Mouse (Mus musculus) NIH3T3 (cell line): ENCODE results near the gene Sik3.
A peak's percentile ranks its signal among the peaks of the same experiment; 100 is the strongest.

Experiments
- DNase-seq: peaks from one replicate; pipeline ENCODE4 v3.0.0-alpha.2; 2012; ENCODE audit warnings: low read depth

Sik3 gene

GRCm38 (mm10) chr9:46227064-46227614, 214.5 kb downstream of the Sik3 start:
- no peak for DNase-seq

- no peak for DNase-seq
Observed at GRCm38 (mm10) chr9:46228491-46228890, 215.9 kb downstream of the Sik3 start, which contains the start of gene Apoa1. Gene Apoa1, plus strand, starts transcription at chr9:46228580.

GRCm38 (mm10) chr9:46229573-46230449, 217.2 kb downstream of the Sik3 start:
- peak; percentile 82 for DNase-seq

GRCm38 (mm10) chr9:46230450-46230975, 217.9 kb downstream of the Sik3 start:
- DNase-seq: no peak

GRCm38 (mm10) chr9:46235196-46235595, 222.6 kb downstream of the Sik3 start:
- no peak for DNase-seq

GRCm38 (mm10) chr9:46235596-46235648, 222.8 kb downstream of the Sik3 start, which contains the start of gene Apoc3:
Gene Apoc3, minus strand, starts transcription at chr9:46235636.
- no peak for DNase-seq

GRCm38 (mm10) chr9:46235649-46236048, 223.0 kb downstream of the Sik3 start:
- no peak for DNase-seq

GRCm38 (mm10) chr9:46238850-46239249, 226.2 kb downstream of the Sik3 start:
- no peak for DNase-seq

- DNase-seq: no peak
Observed at GRCm38 (mm10) chr9:46240526-46241153, 228.0 kb downstream of the Sik3 start, which contains the start of gene Apoa4. Gene Apoa4, plus strand, starts transcription at chr9:46240696.

- DNase-seq: no peak
Observed at GRCm38 (mm10) chr9:46241818-46242217, 229.2 kb downstream of the Sik3 start.

- DNase-seq: no peak
Observed at GRCm38 (mm10) chr9:46243122-46243521, 230.5 kb downstream of the Sik3 start.

GRCm38 (mm10) chr9:46243584-46243983, 231.0 kb downstream of the Sik3 start:
- DNase-seq: no peak

GRCm38 (mm10) chr9:46246752-46247324, 234.2 kb downstream of the Sik3 start:
- DNase-seq: peak; percentile 87

GRCm38 (mm10) chr9:46256177-46256576, 243.6 kb downstream of the Sik3 start:
- DNase-seq: no peak

GRCm38 (mm10) chr9:46256658-46257385, 244.2 kb downstream of the Sik3 start:
- no peak for DNase-seq

- no peak for DNase-seq
Observed at GRCm38 (mm10) chr9:46257546-46257945, 244.9 kb downstream of the Sik3 start.

- no peak for DNase-seq
Observed at GRCm38 (mm10) chr9:46259111-46259510, 246.5 kb downstream of the Sik3 start.

- DNase-seq: no peak
Observed at GRCm38 (mm10) chr9:46261131-46261530, 248.5 kb downstream of the Sik3 start.

GRCm38 (mm10) chr9:46268343-46268873, 255.8 kb downstream of the Sik3 start, which contains the start of gene Apoa5:
Gene Apoa5, plus strand, starts transcription at chr9:46268633.
- no peak for DNase-seq

- no peak for DNase-seq
Observed at GRCm38 (mm10) chr9:46269125-46269524, 256.5 kb downstream of the Sik3 start.

- no peak for DNase-seq
Observed at GRCm38 (mm10) chr9:46270782-46271181, 258.2 kb downstream of the Sik3 start.

- no peak for DNase-seq
Observed at GRCm38 (mm10) chr9:46272070-46272469, 259.4 kb downstream of the Sik3 start.
